Mouse (Mus musculus): Measurements from ENCODE around the gene Mroh3. TPM values are rescaled to one million over a fixed set of nuclear protein-coding genes. Genes with fewer than 3 reads are reported as not detected.

The Mroh3 gene
- polyA plus RNA-seq, 1 experiment from 2014 or later = not detected

GRCm38 (mm10) chr1:136226626-136227025 lies 14.0 kb upstream of the Mroh3 start:
- no peak for ATAC-seq (ENCODE audit: low FRiP score)

GRCm38 (mm10) chr1:136225846-136226245 lies 13.2 kb upstream of the Mroh3 start:
- Histone ChIP-seq H3K4me1 (replicated peaks) (peaks cover 55% of the 10 kb centered on the region), H3K9ac (no peak overlapping the region), H3K36me3 (0 out of 2 replicates have a peak, but pooled peaks cover 3% of the 10 kb centered on the region), H3K4me2 (no peak overlapping the region), H3K27ac (no peak overlapping the region), H3K27me3 (0 out of 2 replicates have a peak, but pooled peaks cover 5% of the 10 kb centered on the region), H3K4me3 (no peak overlapping the region), H3K9me3 (no peaks in the 10 kb centered on the region)
- ATAC-seq (ENCODE audit: low FRiP score) = no peak
- WGBS = 88% methylated on average over 8 of the region's 8 CpGs

More at GRCm38 (mm10) chr1:136226626-136227025, 14.0 kb upstream of the Mroh3 start:
- Histone ChIP-seq H3K4me1 (replicated peaks) (peaks cover 63% of the 10 kb centered on the region), H3K27me3 (0 out of 2 replicates have a peak, but pooled peaks cover 9% of the 10 kb centered on the region), H3K4me2 (no peak overlapping the region), H3K4me3 (no peak overlapping the region), H3K9ac (no peak overlapping the region), H3K27ac (no peak overlapping the region), H3K36me3 (0 out of 2 replicates have a peak, but pooled peaks cover 3% of the 10 kb centered on the region), H3K9me3 (no peaks in the 10 kb centered on the region)
- 90% methylated on average over 8 of the region's 8 CpGs for WGBS

- Histone ChIP-seq H3K4me2 (no peak overlapping the region), H3K4me3 (no peak overlapping the region), H3K9me3 (no peaks in the 10 kb centered on the region), H3K27me3 (no peaks in the 10 kb centered on the region), H3K36me3 (peaks cover 11% of the 10 kb centered on the region), H3K4me1 (replicated peaks) (peaks cover 35% of the 10 kb centered on the region), H3K27ac (no peak overlapping the region), H3K9ac (no peak overlapping the region)
- 90% methylated on average over 10 of the region's 10 CpGs for WGBS
- ATAC-seq (ENCODE audit: low FRiP score) = no peak
Measured at GRCm38 (mm10) chr1:136223758-136224342, 11.2 kb upstream of the Mroh3 start.

- Histone ChIP-seq H3K4me1 (replicated peaks) (peaks cover 21% of the 10 kb centered on the region), H3K9me3 (no peaks in the 10 kb centered on the region), H3K9ac (no peak overlapping the region), H3K4me2 (no peak overlapping the region), H3K27ac (no peak overlapping the region), H3K27me3 (no peaks in the 10 kb centered on the region), H3K36me3 (peaks cover 18% of the 10 kb centered on the region), H3K4me3 (no peak overlapping the region)
- 85% methylated on average over 10 of the region's 10 CpGs for WGBS
- no peak for ATAC-seq (ENCODE audit: low FRiP score)
Measured at GRCm38 (mm10) chr1:136222386-136222785, 9.8 kb upstream of the Mroh3 start.

GRCm38 (mm10) chr1:136220037-136220871 lies 7.6 kb upstream of the Mroh3 start:
- Histone ChIP-seq H3K9ac (no peak overlapping the region), H3K36me3 (peaks cover 30% of the 10 kb centered on the region), H3K27me3 (no peaks in the 10 kb centered on the region), H3K4me1 (replicated peaks) (peaks cover 11% of the 10 kb centered on the region), H3K4me3 (no peak overlapping the region), H3K9me3 (no peaks in the 10 kb centered on the region), H3K27ac (no peak overlapping the region), H3K4me2 (no peak overlapping the region)
- ATAC-seq (ENCODE audit: low FRiP score) = no peak
- 90% methylated on average over 9 of the region's 10 CpGs for WGBS

- Histone ChIP-seq H3K9ac (no peak overlapping the region), H3K27ac (no peak overlapping the region), H3K4me2 (no peak overlapping the region), H3K36me3 (peaks cover 20% of the 10 kb centered on the region), H3K27me3 (no peaks in the 10 kb centered on the region), H3K9me3 (no peaks in the 10 kb centered on the region), H3K4me1 (replicated peaks) (no peaks in the 10 kb centered on the region), H3K4me3 (no peak overlapping the region)
- ATAC-seq (ENCODE audit: low FRiP score) = no peak
- WGBS = 84% methylated on average over 15 of the region's 15 CpGs
Measured at GRCm38 (mm10) chr1:136214304-136214703, 1.7 kb upstream of the Mroh3 start.

- WGBS = 95% methylated on average over 5 of the region's 5 CpGs
- H3K27me3 ChIP-seq = no peaks in the 10 kb centered on the region
- no peaks in the 10 kb centered on the region for H3K4me1 ChIP-seq (replicated peaks)
- no peaks in the 10 kb centered on the region for H3K9me3 ChIP-seq
- no peak overlapping the region for H3K4me3 ChIP-seq
- H3K4me2 ChIP-seq = no peak overlapping the region
- H3K27ac ChIP-seq = no peak overlapping the region
- H3K9ac ChIP-seq = no peak overlapping the region
- H3K36me3 ChIP-seq = no peaks in the 10 kb centered on the region
- no peak for ATAC-seq (ENCODE audit: low FRiP score)
Measured at GRCm38 (mm10) chr1:136190033-136190432, 22.6 kb downstream of the Mroh3 start.

GRCm38 (mm10) chr1:136179511-136180001 lies 33.1 kb downstream of the Mroh3 start:
- H3K27ac ChIP-seq = no peak overlapping the region
- peaks cover 38% of the 10 kb centered on the region for H3K36me3 ChIP-seq
- ATAC-seq (ENCODE audit: low FRiP score) = no peak
- H3K9ac ChIP-seq = no peak overlapping the region
- H3K27me3 ChIP-seq = no peaks in the 10 kb centered on the region
- H3K4me1 ChIP-seq (replicated peaks) = peaks cover 4% of the 10 kb centered on the region
- 62% methylated on average over 2 of the region's 2 CpGs for WGBS
- no peak overlapping the region for H3K4me2 ChIP-seq
- H3K9me3 ChIP-seq = no peaks in the 10 kb centered on the region
- no peak overlapping the region for H3K4me3 ChIP-seq

GRCm38 (mm10) chr1:136178741-136179140 lies 33.9 kb downstream of the Mroh3 start:
- no peak for ATAC-seq (ENCODE audit: low FRiP score)
- 0 out of 2 replicates have a peak overlapping the region, but pooled peaks have one; percentile 13 for H3K27ac ChIP-seq
- peaks cover 46% of the 10 kb centered on the region for H3K36me3 ChIP-seq
- H3K4me2 ChIP-seq = no peak overlapping the region
- H3K27me3 ChIP-seq = no peaks in the 10 kb centered on the region
- peaks cover 12% of the 10 kb centered on the region for H3K4me1 ChIP-seq (replicated peaks)
- no peak overlapping the region for H3K4me3 ChIP-seq
- no peaks in the 10 kb centered on the region for H3K9me3 ChIP-seq
- 65% methylated on average over 6 of the region's 6 CpGs for WGBS
- no peak overlapping the region for H3K9ac ChIP-seq

GRCm38 (mm10) chr1:136177085-136177484 lies 35.5 kb downstream of the Mroh3 start:
- Histone ChIP-seq H3K9ac (no peak overlapping the region), H3K4me2 (no peak overlapping the region), H3K4me1 (replicated peaks) (peaks cover 23% of the 10 kb centered on the region), H3K4me3 (no peak overlapping the region), H3K36me3 (peaks cover 61% of the 10 kb centered on the region), H3K27ac (no peak overlapping the region), H3K9me3 (no peaks in the 10 kb centered on the region), H3K27me3 (no peaks in the 10 kb centered on the region)
- ATAC-seq (ENCODE audit: low FRiP score) = no peak
- WGBS = 84% methylated on average over 2 of the region's 2 CpGs

- no peak overlapping the region for H3K4me3 ChIP-seq
- no peak overlapping the region for H3K4me2 ChIP-seq
- peaks cover 23% of the 10 kb centered on the region for H3K4me1 ChIP-seq (replicated peaks)
- no peaks in the 10 kb centered on the region for H3K27me3 ChIP-seq
- no peak overlapping the region for H3K27ac ChIP-seq
- H3K36me3 ChIP-seq = peaks cover 80% of the 10 kb centered on the region
- H3K9ac ChIP-seq = no peak overlapping the region
- H3K9me3 ChIP-seq = no peaks in the 10 kb centered on the region
- no peak for ATAC-seq (ENCODE audit: low FRiP score)
- WGBS = 39% methylated on average over 6 of the region's 6 CpGs
Measured at GRCm38 (mm10) chr1:136175183-136175582, 37.4 kb downstream of the Mroh3 start.

GRCm38 (mm10) chr1:136174101-136174606 lies 38.5 kb downstream of the Mroh3 start:
- Histone ChIP-seq H3K36me3 (peaks cover 87% of the 10 kb centered on the region), H3K4me2 (0 out of 2 replicates have a peak overlapping the region, but pooled peaks have one; percentile 19), H3K9ac (0 out of 2 replicates have a peak overlapping the region, but pooled peaks have one; percentile 9), H3K4me3 (no peak overlapping the region), H3K27ac (peak overlapping the region; percentile 64; the same call in 1 of the 2 replicates), H3K9me3 (no peaks in the 10 kb centered on the region), H3K4me1 (replicated peaks) (peaks cover 23% of the 10 kb centered on the region), H3K27me3 (no peaks in the 10 kb centered on the region)
- ATAC-seq (ENCODE audit: low FRiP score) = no peak
- WGBS = 13% methylated on average over 13 of the region's 13 CpGs

Measured in hindbrain, embryonic 13.5 days (tissue).